Mouse (Mus musculus) megakaryocyte, embryonic 14.5 days (primary cell): ENCODE measurements at regions not wholly inside any gene's neighbourhood (a gene's known extent, or its start where the extent isn't known, plus 50 kb on each side); places are given as distances from the start of the nearest gene placed in this dataset.

Experiments used
- FLI1 ChIP-seq: IDR thresholded peaks from 2 replicates; pipeline ENCODE4 v1.6.1; 2012; ENCODE audit warnings: low read length, inconsistent platforms, mixed read lengths
- GATA1 ChIP-seq: IDR thresholded peaks from 3 replicates; pipeline ENCODE4 v1.6.1; 2012; ENCODE audit warnings: mixed read lengths, low read length, inconsistent platforms, borderline replicate concordance

GRCm38 (mm10) chr7:64012268-64012601 lies 73.5 kb upstream of the Klf13 start:
- no peak for TF ChIP-seq GATA1
- TF ChIP-seq FLI1: no peak
